Mouse (Mus musculus) midbrain, embryonic 13.5 days (tissue): ENCODE results near the gene Grid1. TPM values are rescaled to one million over a fixed set of nuclear protein-coding genes. Genes with fewer than 3 reads are reported as not detected.

Experiments used
- ATAC-seq: fragments of 200-750 bp; cut with Nextera tagmentation; 2 replicates; pipeline ENCODE4 v1.8.0; 2017; ENCODE audit warnings: mild to moderate bottlenecking, moderate TSS enrichment, moderate library complexity
- H3K27ac ChIP-seq: fragments of 300-500 bp; sonication (generic); 2 replicates; pipeline ENCODE4 v1.5.1; 2015; ENCODE audit warnings: inconsistent platforms, mild to moderate bottlenecking, moderate library complexity
- H3K27me3 ChIP-seq: fragments of 300-500 bp; sonication (generic); 2 replicates; pipeline ENCODE4 v1.6.1; 2015; ENCODE audit warnings: mild to moderate bottlenecking, inconsistent platforms
- H3K36me3 ChIP-seq: fragments of 300-500 bp; sonication (generic); 2 replicates; pipeline ENCODE4 v1.6.1; 2015; ENCODE audit warnings: mild to moderate bottlenecking, inconsistent platforms
- H3K4me1 ChIP-seq: fragments of 300-500 bp; sonication (generic); replicated peaks from 2 replicates; pipeline ENCODE4 v1.6.1; 2015; ENCODE audit warnings: inconsistent platforms
- H3K4me2 ChIP-seq: fragments of 300-500 bp; sonication (generic); replicated peaks from 2 replicates; pipeline ENCODE4 v1.6.1; 2015; ENCODE audit warnings: moderate library complexity, mild to moderate bottlenecking, inconsistent platforms
- H3K4me3 ChIP-seq: fragments of 300-500 bp; sonication (generic); replicated peaks from 2 replicates; pipeline ENCODE4 v1.5.1; 2015; ENCODE audit warnings: mild to moderate bottlenecking, inconsistent platforms
- H3K9ac ChIP-seq: fragments of 300-500 bp; sonication (generic); replicated peaks from 2 replicates; pipeline ENCODE4 v1.6.1; 2015; ENCODE audit warnings: mild to moderate bottlenecking, inconsistent platforms
- H3K9me3 ChIP-seq: fragments of 300-500 bp; sonication (generic); 2 replicates; pipeline ENCODE4 v1.6.1; 2016; ENCODE audit warnings: mild to moderate bottlenecking, inconsistent platforms
- WGBS: fragments of 180-500 bp; shearing (Covaris S2); methylation state at CpG from one replicate; pipeline ENCODE4 v1.1.7; 2015; 5-methylcytosine and 5-hydroxymethylcytosine counted together
- polyA plus RNA-seq: library from polyadenylated mRNA; unstranded; fragments of >200 nt; fragmentation: Nextera tagmentation; extraction: Ambion mirVana; gene quantifications from 2 replicates; pipeline ENCODE4 v1.2.1, GENCODE M21; 2015

The Grid1 gene
- polyA plus RNA-seq, 1 experiment from 2014 or later, result 2.7 TPM

- ATAC-seq, result no peak
- Histone ChIP-seq H3K4me2 (no peak overlapping the region), H3K27me3 (no peaks in the 10 kb centered on the region), H3K4me3 (no peak overlapping the region), H3K36me3 (no peaks in the 10 kb centered on the region), H3K9me3 (no peaks in the 10 kb centered on the region), H3K27ac (no peak overlapping the region), H3K4me1 (no peaks in the 10 kb centered on the region; the same call in 1 of the 2 replicates), H3K9ac (no peak overlapping the region)
- 83% methylated on average over 4 of the region's 4 CpGs for WGBS
Observed at GRCm38 (mm10) chr14:34839898-34840297, 20.0 kb downstream of the Grid1 start.

DNA sequence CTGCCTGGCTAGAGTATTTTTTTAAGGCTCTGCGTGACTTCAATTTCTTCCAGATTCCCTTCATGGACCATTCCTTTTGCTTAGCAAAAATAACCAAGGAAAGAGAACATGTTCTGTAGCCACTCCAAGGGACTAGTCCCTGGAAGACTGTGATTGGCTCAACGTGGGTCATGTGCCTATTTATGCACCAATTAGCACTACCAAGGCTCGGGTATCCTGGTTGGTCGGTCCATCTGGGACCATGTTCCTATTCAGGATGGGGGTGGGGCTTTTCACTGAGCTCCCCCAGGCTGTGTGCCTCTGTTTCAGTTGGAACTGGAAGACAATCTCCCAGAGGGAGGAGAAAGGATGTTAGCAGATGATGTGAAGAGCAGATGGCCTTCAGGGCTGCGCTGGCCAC, 23.7 kb downstream of the Grid1 start:
- no peak overlapping the region for H3K4me2 ChIP-seq
- peaks cover 9% of the 10 kb centered on the region; the same call in 1 of the 2 replicates for H3K4me1 ChIP-seq
- no peaks in the 10 kb centered on the region for H3K9me3 ChIP-seq
- no peak overlapping the region for H3K4me3 ChIP-seq
- no peaks in the 10 kb centered on the region for H3K36me3 ChIP-seq
- H3K27me3 ChIP-seq, result no peaks in the 10 kb centered on the region
- H3K9ac ChIP-seq, result no peak overlapping the region
- WGBS, result 80% methylated on average over 5 of the region's 5 CpGs
- H3K27ac ChIP-seq, result no peak overlapping the region
- no peak for ATAC-seq

GRCm38 (mm10) chr14:34844166-34844565, 24.3 kb downstream of the Grid1 start:
- H3K27ac ChIP-seq, result no peak overlapping the region
- no peak overlapping the region for H3K9ac ChIP-seq
- no peak overlapping the region for H3K4me3 ChIP-seq
- no peaks in the 10 kb centered on the region for H3K9me3 ChIP-seq
- H3K27me3 ChIP-seq, result no peaks in the 10 kb centered on the region
- WGBS, result 91% methylated on average over 3 of the region's 3 CpGs
- H3K4me2 ChIP-seq, result no peak overlapping the region
- H3K36me3 ChIP-seq, result no peaks in the 10 kb centered on the region
- ATAC-seq, result no peak
- peaks cover 9% of the 10 kb centered on the region; the same call in 1 of the 2 replicates for H3K4me1 ChIP-seq

DNA sequence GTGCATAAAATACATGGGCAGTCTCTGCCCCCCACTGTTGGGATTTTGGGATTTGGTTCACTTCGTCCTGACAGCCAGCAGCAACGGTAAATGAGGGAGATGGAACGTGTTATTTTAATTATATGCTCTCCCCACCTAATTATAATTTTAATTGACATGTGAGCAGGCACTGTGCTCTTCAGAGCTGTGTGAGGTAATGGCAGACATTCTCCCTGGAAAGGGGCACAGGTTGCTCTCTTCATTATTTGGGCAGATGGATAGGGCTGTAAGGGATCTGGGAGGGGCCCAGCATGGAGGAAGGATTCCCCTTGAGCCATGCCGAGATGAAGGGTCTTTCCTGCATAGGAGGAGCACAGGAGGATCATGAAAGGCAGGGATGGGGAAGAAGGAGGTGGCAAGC, 26.9 kb downstream of the Grid1 start:
- WGBS, result 24% methylated on average over 4 of the region's 4 CpGs
- ATAC-seq, result peak; percentile 73
- Histone ChIP-seq H3K9ac (0 out of 2 replicates have a peak overlapping the region, but pooled peaks have one; percentile 14), H3K4me1 (peaks cover 9% of the 10 kb centered on the region; the same call in 1 of the 2 replicates), H3K27ac (peak overlapping the region; percentile 9; the same call in 1 of the 2 replicates), H3K36me3 (no peaks in the 10 kb centered on the region), H3K9me3 (no peaks in the 10 kb centered on the region), H3K4me3 (no peak overlapping the region), H3K4me2 (no peak overlapping the region), H3K27me3 (no peaks in the 10 kb centered on the region)

GRCm38 (mm10) chr14:34847625-34848024, 27.7 kb downstream of the Grid1 start:
- no peak overlapping the region for H3K9ac ChIP-seq
- H3K27ac ChIP-seq, result no peak overlapping the region
- H3K27me3 ChIP-seq, result no peaks in the 10 kb centered on the region
- 86% methylated on average over 5 of the region's 5 CpGs for WGBS
- no peak overlapping the region for H3K4me3 ChIP-seq
- no peaks in the 10 kb centered on the region for H3K9me3 ChIP-seq
- peak; percentile 53 for ATAC-seq
- no peak overlapping the region for H3K4me2 ChIP-seq
- no peaks in the 10 kb centered on the region for H3K36me3 ChIP-seq
- H3K4me1 ChIP-seq, result peaks cover 9% of the 10 kb centered on the region; the same call in 1 of the 2 replicates

GRCm38 (mm10) chr14:34860891-34861780, 41.2 kb downstream of the Grid1 start:
- H3K36me3 ChIP-seq, result no peaks in the 10 kb centered on the region
- no peaks in the 10 kb centered on the region for H3K9me3 ChIP-seq
- no peak overlapping the region for H3K4me2 ChIP-seq
- no peak for ATAC-seq
- H3K4me1 ChIP-seq, result peaks cover 10% of the 10 kb centered on the region
- H3K4me3 ChIP-seq, result no peak overlapping the region
- no peak overlapping the region for H3K9ac ChIP-seq
- H3K27ac ChIP-seq, result no peak overlapping the region
- WGBS, result 82% methylated on average over 9 of the region's 9 CpGs
- H3K27me3 ChIP-seq, result no peaks in the 10 kb centered on the region

GRCm38 (mm10) chr14:34867266-34867665, 47.4 kb downstream of the Grid1 start:
- no peak overlapping the region for H3K4me3 ChIP-seq
- H3K4me1 ChIP-seq, result no peaks in the 10 kb centered on the region
- H3K27me3 ChIP-seq, result no peaks in the 10 kb centered on the region
- no peaks in the 10 kb centered on the region for H3K36me3 ChIP-seq
- H3K9ac ChIP-seq, result no peak overlapping the region
- ATAC-seq, result no peak
- no peaks in the 10 kb centered on the region for H3K9me3 ChIP-seq
- no peak overlapping the region for H3K4me2 ChIP-seq
- 27% methylated on average over 5 of the region's 5 CpGs for WGBS
- no peak overlapping the region for H3K27ac ChIP-seq

GRCm38 (mm10) chr14:34868513-34869260, 48.8 kb downstream of the Grid1 start:
- Histone ChIP-seq H3K27me3 (no peaks in the 10 kb centered on the region), H3K9me3 (no peaks in the 10 kb centered on the region), H3K27ac (no peak overlapping the region), H3K4me1 (no peaks in the 10 kb centered on the region), H3K9ac (no peak overlapping the region), H3K4me3 (no peak overlapping the region), H3K4me2 (no peak overlapping the region), H3K36me3 (no peaks in the 10 kb centered on the region)
- ATAC-seq, result 0 out of 2 replicates have a peak, but pooled peaks have one; percentile 44
- WGBS, result 64% methylated on average over 6 of the region's 6 CpGs

DNA sequence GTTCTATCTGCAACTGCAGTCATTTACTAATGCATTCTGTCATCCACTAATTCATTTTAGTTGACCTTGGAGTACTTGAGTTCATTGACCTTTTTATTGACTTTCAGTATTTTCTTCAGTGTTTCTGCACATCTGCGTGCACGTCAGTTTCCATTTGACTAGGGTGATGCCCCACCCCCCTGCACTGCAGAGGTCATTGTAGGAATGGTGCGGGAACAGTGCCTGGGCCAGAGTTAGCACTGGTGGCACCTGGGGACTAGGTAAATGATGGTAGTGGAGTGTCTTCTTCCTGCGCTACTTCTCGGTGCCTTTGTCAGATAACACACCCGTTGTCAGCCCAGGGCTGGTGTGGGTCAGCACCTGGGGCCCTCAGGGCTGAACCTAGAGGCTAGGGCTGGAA, 60.1 kb downstream of the Grid1 start:
- ATAC-seq, result peak; percentile 44; the same call in 1 of the 2 replicates

GRCm38 (mm10) chr14:34880431-34881421, 60.8 kb downstream of the Grid1 start:
- 0 out of 2 replicates have a peak, but pooled peaks cover 4% of the 10 kb centered on the region for H3K27me3 ChIP-seq
- peaks cover 34% of the 10 kb centered on the region for H3K4me1 ChIP-seq
- H3K9me3 ChIP-seq, result no peaks in the 10 kb centered on the region
- ATAC-seq, result peak; percentile 76
- H3K27ac ChIP-seq, result peak overlapping the region; percentile 51
- WGBS, result 20% methylated on average over 8 of the region's 8 CpGs
- no peak overlapping the region for H3K4me3 ChIP-seq
- no peak overlapping the region for H3K4me2 ChIP-seq
- H3K36me3 ChIP-seq, result no peaks in the 10 kb centered on the region
- H3K9ac ChIP-seq, result no peak overlapping the region

More for the DNA sequence above, 60.1 kb downstream of the Grid1 start:
- H3K4me3 ChIP-seq, result no peak overlapping the region
- H3K4me1 ChIP-seq, result peaks cover 34% of the 10 kb centered on the region
- H3K9ac ChIP-seq, result no peak overlapping the region
- no peaks in the 10 kb centered on the region for H3K36me3 ChIP-seq
- WGBS, result 40% methylated on average over 6 of the region's 6 CpGs
- peak overlapping the region; percentile 51 for H3K27ac ChIP-seq
- no peak overlapping the region for H3K4me2 ChIP-seq
- H3K27me3 ChIP-seq, result 0 out of 2 replicates have a peak, but pooled peaks cover 4% of the 10 kb centered on the region
- no peaks in the 10 kb centered on the region for H3K9me3 ChIP-seq

GRCm38 (mm10) chr14:34884194-34884593, 64.3 kb downstream of the Grid1 start:
- H3K9me3 ChIP-seq, result no peaks in the 10 kb centered on the region
- peaks cover 25% of the 10 kb centered on the region for H3K4me1 ChIP-seq
- no peaks in the 10 kb centered on the region for H3K36me3 ChIP-seq
- H3K4me3 ChIP-seq, result no peak overlapping the region
- no peak overlapping the region for H3K9ac ChIP-seq
- ATAC-seq, result no peak
- 0 out of 2 replicates have a peak, but pooled peaks cover 4% of the 10 kb centered on the region for H3K27me3 ChIP-seq
- H3K4me2 ChIP-seq, result no peak overlapping the region
- no peak overlapping the region for H3K27ac ChIP-seq
- 97% methylated on average over 11 of the region's 11 CpGs for WGBS
